Mouse (Mus musculus) adrenal gland, adult 8-10 months (tissue): ENCODE data around the gene Cfap52. TPM values are rescaled to one million over a fixed set of nuclear protein-coding genes. Genes with fewer than 3 reads are reported as not detected.

Experiments
- DNase-seq: peaks from one replicate; pipeline ENCODE4 v3.0.0; 2022
- total RNA-seq, 4 experiments: library from RNA; stranded (reverse); gene quantifications; 2 replicates each; pipeline ENCODE4 v1.2.4; 2022

The Cfap52 gene
- total RNA-seq: not detected

DNA sequence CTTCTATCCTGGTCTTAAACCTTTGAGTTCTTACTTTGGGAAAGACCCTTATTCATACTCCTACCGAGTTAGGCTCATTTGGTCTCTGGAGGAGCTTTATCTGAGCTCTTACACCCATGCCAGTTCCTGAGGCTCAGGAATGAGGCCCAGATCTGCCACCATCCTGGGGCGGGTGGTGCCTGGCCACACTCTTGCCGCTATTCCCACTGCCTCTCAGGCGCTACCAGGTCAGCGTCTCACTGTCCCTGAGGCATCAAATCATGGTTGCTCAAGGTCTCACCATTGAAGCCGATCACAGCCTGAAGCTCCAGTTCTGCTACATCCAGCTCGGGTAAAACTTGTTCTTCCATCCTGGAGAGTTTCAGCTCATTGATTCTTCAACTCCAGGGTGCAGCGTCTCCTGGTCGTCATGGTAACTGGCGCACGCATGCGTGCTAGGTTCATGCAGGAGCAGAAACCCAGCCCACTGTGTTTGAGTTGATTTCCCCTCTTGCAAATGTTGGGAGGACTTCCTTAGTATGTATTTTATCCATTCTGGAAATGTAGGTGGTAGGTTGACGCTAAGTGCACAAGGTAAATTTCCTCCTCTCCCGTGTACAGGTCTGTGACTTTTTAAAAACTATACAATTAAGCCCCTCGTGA, at the start of gene Cfap52:
Gene Cfap52, minus strand, starts transcription at position 410 of the 642 bp plus-strand sequence.
- peak; percentile 75 for DNase-seq

DNA sequence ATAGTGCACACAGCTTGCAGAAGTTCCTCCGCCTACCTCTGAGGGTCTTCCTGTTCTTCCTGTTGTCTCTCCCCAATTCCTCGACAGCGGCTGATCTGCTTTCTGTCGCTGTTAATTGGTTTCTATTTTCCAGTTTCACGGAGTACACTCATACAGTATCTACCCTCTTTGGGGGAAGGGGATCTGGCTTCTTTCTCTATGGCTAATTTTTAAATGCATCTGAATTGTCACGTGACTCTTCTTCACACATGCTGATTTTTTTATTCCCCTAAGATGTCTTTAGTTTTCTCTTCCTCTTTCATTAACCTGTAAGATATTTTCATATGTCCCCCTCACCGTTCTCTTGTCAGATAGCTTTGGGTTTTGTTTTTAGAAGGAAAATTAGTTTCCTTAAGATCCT, 46.8 kb upstream of the Cfap52 start:
- DNase-seq: no peak

DNA sequence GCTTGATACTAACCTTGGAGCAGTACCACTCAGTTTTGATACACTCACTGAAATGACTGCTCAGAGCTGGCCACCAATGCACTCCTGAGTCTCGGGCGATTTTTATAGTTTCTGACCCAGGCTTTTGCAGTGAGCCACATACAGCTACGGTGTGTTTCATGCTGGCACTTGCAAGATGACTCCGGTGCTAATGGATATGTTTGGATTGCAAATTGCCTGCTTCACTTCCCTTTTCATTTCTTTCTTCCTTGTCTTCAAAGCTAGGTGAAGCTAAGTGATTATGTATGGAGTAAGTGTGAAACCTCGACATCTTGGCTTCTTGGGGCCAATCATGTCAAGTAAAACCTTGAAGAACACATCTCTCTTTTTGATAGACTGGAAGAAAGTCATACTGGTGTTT, 43.9 kb upstream of the Cfap52 start:
- no peak for DNase-seq

GRCm38 (mm10) chr11:68007645-68008044, 42.2 kb upstream of the Cfap52 start:
- peak; percentile 46 for DNase-seq

DNA sequence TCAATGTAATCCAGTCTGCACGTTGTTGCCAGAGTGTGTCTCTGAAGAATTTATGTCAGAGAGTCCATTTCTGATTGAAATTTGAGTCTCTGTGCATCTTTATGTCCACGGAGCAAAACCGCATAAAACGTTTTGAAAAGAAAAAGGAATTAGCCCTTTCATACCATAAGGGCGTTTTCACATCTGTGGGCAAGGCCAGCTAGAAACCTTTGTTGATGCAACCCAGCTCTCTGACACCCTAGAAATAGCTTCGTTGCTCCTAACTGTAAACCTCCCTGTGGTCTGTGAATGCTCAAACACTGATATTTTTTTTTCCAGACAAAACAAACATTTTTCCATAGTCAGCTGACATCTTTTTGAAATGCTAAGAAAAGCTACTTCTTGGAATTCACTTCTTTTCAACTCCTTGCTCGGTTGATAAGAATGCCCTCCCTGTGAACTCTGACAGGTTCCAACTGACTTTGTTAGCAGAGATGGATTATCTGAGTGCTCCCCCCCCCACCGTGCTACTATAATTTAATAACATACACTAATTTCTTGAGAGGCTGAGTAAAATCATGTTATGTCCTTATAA, 40.9 kb upstream of the Cfap52 start:
- no peak for DNase-seq

DNA sequence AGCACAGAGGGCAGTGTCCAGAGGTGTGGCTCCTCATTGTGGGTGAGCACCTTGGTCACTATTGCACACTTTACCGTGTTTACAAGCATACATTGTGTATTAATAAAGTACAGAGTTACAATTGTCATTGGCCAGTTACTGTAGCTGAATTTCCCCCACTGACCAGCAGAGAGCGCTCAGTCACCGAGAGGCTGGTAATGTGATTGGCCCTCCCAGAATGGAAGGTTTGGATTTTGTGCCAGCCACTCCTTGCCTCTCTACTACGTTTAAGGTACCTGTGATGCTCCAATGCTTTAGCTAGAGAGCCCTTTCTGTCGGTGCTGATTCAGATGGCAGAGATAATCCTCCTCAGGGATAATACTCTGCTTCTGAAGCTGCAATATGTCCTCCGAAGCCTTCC, 38.7 kb upstream of the Cfap52 start:
- DNase-seq: peak; percentile 36

- no peak for DNase-seq
Measured at GRCm38 (mm10) chr11:67999629-68000028, 34.2 kb upstream of the Cfap52 start.

- no peak for DNase-seq
Measured at GRCm38 (mm10) chr11:67998905-67999304, 33.5 kb upstream of the Cfap52 start.

- no peak for DNase-seq
Measured at GRCm38 (mm10) chr11:67995965-67996364, 30.5 kb upstream of the Cfap52 start.

DNA sequence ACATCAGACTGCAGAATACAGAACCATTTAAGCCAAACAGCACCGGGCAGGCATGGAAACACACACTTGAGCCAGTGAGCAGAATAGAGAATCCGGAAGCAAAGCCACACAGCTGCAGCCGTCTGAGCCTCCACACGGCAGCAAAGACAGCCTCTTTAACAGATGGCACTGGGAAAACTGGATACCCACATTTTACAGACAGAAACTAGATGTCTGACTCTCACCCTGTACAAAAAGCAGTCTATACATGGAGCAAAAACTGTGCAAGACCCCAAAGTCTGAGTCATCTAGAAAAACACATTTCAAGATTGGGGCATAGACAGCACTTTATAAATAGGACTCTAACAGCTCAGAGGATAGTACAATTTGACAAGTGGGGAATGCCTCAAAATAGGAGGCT, 25.8 kb upstream of the Cfap52 start:
- DNase-seq: no peak

GRCm38 (mm10) chr11:67983564-67983963, 18.1 kb upstream of the Cfap52 start:
- DNase-seq: no peak

DNA sequence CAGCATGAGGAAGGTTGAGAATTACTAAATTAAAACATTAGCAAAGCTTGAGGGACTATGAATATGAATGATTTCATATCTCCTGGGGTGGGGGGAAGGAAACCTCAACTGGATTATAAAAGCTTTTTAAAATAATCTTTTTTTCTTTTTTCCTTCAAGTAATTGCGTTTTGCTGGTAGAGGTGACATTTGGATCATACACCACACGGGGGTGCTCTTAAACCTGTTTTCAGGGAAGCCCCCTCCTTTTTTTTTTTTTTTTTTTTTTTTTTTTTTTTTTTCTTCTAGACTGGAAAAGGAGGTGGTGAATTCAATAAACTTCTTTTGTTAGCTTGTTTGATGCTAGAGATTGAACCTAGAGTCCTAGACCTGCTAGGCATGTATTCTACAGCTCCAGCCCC, 9.8 kb upstream of the Cfap52 start:
- DNase-seq: no peak

DNA sequence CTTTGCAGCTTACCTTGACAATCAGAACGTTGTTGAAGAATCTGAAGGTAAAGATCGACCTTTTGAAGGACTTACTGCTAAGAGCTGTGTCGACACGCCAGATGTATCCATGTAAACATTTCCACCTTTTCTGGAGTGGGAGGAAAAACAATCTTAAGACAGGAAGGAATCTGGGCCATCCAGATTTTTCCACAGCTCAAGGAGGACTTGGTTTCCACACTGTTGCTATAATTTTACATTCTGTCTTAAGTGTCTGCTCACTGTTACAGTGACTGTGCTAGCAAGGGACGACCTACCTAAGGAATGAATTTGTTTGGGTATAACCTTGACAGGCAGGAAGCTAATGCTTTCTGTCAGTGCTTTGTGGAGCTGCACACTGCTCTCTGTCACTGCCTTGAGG, 7.8 kb upstream of the Cfap52 start:
- DNase-seq: no peak

DNA sequence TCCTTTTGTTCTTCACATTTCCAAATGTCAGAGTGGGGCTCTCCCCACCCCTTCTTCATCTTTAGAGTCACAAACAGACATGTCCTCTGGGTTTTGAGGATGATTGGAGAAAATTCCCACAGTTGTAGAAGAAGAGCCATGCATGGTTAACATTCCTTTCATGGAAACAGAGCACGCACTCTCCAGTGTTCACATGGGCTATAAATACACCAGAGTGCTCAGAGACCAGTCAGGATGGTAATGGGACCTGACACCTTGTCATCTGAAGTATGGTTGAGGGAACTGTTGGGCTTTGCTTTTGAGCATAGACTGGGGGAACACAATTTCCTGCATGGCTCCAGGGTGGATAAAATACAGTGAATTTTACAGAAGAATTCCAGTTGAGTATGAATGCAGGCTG, 7.2 kb upstream of the Cfap52 start:
- DNase-seq: no peak

GRCm38 (mm10) chr11:67967831-67968230, 2.4 kb upstream of the Cfap52 start:
- DNase-seq: no peak

DNA sequence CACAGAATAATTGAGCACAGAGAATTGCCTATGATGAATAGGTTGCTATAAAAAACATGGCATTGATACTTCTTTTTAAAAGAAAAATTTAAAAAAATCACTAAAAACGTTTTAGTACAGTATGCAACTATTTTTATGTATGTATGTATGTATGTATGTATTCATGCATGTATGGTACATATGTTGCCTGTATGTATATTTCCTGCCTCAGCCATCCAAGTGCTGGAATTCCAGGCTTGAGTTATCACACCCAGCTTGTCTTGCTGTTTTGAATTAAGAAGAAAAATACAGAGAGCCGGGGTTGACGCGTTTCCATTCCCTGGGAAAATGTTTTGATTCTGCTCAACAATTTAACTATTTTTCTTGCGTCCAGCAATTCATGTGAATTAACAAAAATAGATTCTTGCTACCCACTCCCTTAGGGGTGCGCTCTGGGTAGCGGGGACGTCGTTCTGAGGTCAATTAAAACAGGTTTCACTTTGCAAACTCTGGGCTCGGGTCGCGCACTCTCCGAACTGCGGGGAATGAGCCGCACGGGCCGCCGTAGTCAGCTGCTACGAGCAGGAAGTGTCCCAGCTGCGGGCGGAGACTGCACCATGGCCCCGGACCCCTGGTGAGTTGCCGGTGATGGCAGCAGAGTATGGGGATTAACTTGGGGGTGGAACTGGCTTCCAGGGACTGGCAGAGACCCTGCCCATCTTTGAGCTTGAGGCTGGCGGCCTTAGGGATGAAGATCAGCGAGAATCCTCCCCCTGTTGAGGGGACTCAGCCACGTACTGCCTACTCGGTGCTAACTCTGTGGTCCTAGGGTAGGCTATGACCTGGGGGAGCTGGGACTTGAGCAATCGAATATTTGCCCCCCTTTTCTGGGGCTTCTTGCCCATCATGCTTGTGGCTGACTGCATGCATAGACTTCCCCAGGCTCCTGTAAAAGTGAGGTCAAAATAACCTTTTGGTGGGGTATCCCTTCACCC, 741 bp upstream of the Cfap52 start, which contains the start of gene Stx8:
Gene Stx8, plus strand, starts transcription at position 289 of the 974 bp plus-strand sequence.
- DNase-seq: peak; percentile 85

GRCm38 (mm10) chr11:67964110-67964509, 1.3 kb downstream of the Cfap52 start:
- DNase-seq: no peak

DNA sequence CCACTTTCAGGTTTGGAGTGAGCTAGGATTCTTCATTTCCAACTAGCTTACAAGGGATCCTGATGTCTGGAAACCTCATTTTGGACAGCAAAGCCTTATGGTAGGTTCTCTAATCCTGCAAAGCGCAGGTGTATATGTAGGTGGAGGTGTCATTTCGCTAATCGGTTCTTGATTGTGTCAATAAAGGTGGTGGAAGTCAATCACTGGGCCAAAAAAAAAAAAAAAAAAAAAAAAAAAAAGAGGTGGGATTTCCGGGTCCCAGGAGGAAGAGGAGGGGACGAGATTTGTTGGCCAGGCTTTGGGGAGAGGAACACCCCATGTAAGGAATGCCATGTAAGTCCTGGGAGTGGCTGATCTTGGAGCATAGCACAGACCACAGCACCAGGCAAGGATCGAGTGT, 11.0 kb downstream of the Cfap52 start:
- no peak for DNase-seq

- DNase-seq: no peak
Measured at GRCm38 (mm10) chr11:67953604-67954003, 11.8 kb downstream of the Cfap52 start.

GRCm38 (mm10) chr11:67949475-67949874, 16.0 kb downstream of the Cfap52 start:
- no peak for DNase-seq

GRCm38 (mm10) chr11:67948229-67948628, 17.2 kb downstream of the Cfap52 start:
- DNase-seq: no peak

DNA sequence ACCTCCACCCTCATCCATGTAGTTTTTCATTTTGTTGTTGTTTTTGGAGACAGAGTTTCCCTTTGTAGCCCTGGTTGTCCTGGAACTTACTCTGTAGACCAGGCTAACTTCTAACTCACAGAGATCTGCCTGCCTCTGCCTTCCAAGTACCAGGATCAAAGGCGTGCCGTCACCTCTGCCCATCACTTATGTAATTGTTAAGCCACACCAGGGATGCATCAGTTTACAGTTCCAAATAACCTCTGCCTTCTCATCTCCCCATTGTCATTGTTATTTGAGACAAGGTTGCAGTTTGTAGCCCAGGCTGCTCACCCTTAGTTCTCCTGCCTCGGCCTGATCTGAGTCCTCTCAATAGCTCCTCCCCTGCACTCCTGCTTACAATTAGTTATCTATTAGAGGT, 33.3 kb downstream of the Cfap52 start:
- no peak for DNase-seq

- DNase-seq: no peak
Measured at GRCm38 (mm10) chr11:67926348-67927055, 38.9 kb downstream of the Cfap52 start.
